Mouse (Mus musculus) megakaryocyte-erythroid progenitor cell, adult 5-6 weeks (primary cell): Measurements from ENCODE around the gene Pigm. TPM values are rescaled to one million over a fixed set of nuclear protein-coding genes. Genes with fewer than 3 reads are reported as not detected.
A peak's percentile ranks its signal among the peaks of the same experiment; 100 is the strongest.

Source experiments
- ATAC-seq: replicated peaks from 2 replicates; pipeline ENCODE4 v1.8.0; 2016; ENCODE audit warnings: mild to moderate bottlenecking, inconsistent platforms; ENCODE audit not compliant: severe bottlenecking, poor library complexity, low FRiP score, low TSS enrichment
- total RNA-seq, 2 experiments: library from RNA; stranded (forward) in 1 of 2; stranded (reverse) in 1 of 2; fragments of 200-1000, 215-1000 nt in 1 of 2; fragments of >200 nt in 1 of 2; fragmentation: Nextera tagmentation in 1 of 2; gene quantifications; 2 replicates each; pipeline ENCODE4 v1.2.3; 2014 to 2017

Gene Pigm
- total RNA-seq, 2 experiments from 2014 or later: 16.4 to 18.2 TPM

DNA sequence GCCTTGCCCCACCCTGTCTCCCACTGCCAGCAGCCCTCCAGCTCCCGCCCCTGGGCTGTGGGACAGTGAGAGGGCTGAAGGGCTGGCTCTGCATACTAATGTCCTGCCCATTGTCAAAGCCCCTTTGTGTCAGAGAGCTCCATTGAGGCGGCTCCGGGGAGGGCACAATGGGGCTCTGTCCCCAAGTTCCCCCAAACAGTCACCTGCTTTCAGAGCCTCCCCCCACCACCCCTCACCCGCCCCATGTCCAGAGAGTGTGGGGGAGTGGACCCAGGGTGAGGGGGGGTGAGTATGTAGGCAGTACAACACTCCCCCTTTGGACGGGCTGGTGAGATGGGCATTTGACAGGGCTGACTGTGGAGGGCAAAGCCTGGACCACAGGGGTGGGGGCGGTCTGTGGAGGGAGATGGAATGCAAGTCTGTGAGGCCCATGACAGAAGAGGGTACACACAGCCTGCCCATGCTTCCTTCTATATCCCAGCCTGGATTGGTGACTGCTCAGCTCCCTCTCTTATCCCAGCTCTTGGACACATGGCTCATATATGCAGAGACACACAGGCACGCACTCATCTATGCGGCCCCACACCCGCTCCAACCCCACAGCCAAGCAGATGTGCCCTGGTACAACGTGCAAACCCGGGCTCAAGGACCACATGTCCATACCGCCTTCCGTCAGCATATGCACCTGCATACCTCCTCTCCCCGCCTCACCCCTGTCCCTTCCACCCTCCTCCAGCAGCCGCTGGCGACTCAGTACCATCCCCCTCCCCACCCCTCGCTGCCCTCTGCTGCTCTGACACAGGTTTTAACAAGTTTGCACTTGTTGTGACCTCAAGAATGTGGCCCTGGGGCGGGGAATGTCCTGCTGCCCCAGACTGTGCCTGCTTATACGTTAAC lies 26.2 kb upstream of the Pigm start:
- ATAC-seq: no peak

DNA sequence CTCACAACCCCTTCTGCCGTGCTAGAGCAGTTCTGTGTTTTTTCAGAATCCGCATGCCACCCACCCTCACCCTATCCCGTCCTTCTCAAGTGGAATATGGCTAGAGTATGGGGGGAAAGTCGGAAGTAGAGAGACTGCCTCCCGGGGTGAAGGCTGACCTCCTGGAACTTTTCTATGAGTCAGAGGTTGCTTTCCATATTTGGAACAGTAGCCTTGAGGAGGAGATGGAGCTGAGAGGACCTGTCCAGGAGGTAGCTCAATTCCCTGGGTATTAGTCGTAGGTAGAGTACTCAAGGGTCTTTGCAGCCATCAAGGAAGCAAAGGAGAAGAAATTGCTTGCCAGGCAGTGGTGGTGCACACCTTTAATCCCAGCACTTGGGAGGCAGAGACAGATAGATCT lies 24.3 kb upstream of the Pigm start:
- ATAC-seq: no peak

DNA sequence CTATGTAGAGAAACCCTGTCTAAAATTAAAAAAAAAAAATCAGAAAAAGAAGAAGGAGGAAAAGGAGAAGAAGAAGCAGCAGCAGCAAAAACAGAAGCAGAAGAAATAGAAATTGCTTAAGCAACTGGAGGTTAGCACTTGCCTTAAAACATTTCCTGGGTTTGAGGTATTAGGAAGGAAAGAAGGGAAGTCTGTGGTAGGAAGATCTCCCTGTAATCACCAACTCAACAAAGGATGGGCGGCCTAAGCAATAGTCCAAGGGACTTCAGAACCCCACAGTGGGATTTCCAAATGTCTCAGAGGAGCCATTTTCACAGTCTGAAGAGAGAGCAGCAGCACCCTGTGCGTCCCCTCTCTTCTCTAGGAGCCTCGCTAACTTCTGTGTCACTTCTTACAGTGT lies 23.9 kb upstream of the Pigm start:
- no peak for ATAC-seq

DNA sequence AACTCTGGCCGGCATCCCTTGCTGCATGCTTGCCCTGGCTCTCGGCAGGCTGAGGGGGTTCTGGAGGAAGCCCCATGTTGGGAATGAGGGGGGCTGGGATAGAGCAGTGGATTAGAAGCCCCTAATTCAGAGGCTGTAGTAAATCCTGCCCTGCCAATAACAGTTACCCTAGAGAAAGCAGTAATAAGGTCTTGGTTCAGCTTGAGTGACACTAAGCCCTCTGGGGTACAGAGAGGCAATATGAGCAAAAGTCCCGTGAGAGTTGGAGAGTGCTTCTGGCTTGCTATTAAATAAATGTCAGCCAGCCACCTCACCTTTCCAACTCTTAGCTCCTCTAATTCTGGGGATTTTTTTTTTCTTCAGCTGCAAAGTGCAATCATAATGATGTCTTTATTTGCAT lies 21.0 kb upstream of the Pigm start:
- ATAC-seq: no peak

DNA sequence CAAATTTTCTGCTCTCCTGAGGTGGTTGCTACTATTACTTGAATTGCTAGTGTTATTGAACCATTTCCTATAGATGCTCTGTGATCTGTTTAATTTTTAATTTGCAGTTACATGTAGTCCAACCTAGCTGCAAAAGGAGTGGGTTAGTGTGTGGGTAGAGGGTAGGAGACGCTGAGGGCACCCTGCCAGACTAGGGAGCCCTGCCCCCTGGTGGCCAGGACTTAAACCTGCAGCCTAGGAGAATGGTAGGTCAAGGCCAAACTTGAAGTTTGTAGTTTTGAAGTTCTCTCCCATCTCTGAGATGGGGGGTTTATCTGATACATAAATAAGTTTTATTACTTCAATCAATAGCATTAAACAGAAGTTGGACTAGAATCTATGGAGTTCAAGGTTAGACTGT lies 18.8 kb upstream of the Pigm start:
- peak; percentile 91 for ATAC-seq

DNA sequence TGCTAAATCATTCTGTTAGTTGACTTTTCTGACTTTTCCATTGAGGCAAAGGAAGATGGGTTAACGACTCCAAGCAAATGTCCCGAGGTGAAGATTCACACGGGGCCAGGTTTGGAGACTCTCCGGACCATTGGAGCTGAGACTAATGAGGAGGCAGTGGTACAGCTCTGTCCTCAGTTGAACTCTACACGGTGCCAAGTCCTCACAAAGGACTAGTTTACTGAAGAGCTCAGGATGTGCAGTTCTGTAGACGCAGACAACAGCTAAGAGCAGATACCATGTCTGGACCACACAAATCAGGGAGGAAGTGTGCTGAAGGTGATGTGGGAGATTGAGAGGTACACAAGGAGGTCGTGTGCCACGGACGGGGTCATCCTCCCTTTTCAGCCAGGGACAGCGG lies 18.0 kb upstream of the Pigm start:
- ATAC-seq: no peak

DNA sequence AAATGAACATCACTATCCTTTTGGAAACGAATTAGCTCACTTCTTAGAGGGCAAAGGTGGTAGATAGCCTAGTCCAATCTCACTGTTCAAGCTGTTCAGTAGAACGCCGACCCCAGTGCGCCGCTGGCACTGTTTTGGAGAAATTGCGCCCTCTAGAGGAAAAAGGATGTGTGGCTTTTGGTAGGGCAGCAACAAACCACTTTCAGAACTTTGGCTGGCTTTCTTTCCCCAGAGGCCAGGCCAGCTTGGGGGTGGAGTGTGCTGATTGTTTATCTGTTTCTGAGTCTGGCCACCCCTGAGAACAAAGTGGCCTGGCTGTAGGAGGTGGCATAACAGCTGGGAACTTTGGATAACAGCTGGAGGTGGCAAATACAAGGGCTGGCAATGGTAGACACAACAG lies 11.7 kb upstream of the Pigm start:
- ATAC-seq: peak; percentile 94

DNA sequence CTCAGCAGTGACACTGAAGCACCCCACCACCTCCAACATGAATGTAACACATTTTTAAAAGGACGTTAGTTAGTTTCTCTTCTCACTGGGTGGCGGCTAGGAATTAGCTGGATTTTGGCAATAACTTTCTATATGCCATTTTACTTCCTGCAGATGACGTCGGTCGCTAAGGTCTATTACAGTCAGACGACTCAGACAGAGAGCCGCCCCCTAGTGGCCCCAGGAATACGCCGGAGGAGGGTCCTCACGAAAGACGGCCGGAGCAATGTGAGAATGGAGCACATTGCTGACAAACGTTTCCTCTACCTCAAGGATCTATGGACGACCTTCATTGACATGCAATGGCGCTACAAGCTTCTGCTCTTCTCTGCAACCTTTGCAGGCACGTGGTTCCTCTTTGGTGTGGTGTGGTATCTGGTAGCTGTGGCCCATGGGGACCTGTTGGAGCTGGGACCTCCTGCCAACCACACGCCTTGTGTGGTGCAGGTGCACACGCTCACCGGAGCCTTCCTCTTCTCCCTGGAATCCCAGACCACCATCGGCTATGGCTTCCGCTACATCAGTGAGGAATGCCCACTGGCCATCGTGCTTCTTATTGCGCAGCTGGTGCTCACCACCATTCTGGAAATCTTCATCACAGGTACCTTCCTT lies 7.5 kb upstream of the Pigm start:
- ATAC-seq: peak; percentile 59

DNA sequence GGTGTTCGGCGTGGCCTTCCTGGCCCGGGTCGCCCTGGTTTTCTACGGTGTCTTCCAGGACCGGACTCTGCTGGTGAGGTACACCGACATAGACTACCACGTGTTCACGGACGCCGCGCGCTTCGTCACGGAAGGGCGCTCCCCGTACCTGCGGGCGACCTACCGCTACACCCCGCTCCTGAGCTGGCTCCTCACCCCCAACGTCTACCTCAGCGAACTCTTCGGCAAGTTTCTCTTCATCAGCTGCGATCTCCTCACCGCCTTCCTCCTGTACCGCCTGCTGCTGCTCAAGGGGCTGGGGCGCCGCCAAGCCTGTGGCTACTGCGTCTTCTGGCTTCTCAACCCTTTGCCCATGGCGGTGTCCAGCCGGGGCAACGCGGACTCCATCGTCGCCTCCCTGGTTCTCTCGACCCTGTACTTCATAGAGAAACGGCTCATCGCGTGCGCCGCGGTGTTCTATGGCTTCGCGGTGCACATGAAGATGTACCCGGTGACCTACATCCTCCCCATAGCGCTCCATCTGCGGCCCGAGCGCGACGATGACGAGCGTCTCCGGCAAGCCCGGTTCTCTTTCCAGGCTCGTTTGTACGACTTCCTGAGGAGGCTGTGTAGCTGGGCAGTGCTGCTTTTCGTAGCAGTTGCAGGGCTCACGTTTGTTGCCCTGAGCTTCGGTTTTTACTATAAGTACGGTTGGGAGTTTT lies 562 bp downstream of the Pigm start:
- peak; percentile 32 for ATAC-seq

DNA sequence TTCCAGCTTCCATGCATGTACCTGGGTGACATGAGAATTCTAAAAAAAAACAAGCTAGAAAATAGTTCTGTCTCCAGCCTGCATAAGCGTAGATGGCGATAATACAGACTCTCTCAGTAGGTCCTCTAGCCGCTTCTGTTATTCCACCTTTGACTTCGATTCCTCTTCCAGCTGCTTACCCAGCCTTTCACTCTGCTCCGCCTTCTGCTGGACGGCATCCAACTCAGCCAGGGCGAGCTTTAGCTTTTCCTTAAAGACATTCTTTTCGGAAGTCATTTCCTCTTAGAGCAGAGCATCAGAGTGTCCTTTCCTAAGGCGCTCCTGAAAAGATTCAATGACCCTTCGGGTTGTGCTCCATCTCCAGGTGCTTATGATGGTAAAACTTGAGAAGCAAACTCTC lies 3.7 kb downstream of the Pigm start:
- ATAC-seq: no peak

DNA sequence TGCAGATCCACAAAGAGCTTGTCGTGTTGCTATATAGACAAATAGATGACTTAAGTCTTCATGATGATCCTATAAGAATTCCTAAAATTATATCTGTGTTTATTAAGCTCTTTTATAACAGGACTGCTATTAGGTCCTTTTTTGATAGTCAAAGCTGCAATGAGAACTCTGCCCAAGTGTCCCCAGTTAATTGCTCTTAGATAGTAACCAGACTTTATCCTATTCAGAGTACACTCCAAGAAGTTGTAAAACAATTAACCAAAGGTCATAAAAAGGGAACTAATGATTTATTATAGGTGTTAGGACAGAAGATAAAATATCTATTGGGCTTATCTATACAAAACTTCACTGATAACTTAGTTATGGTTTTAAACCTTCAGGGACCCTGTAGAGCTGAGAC lies 5.7 kb downstream of the Pigm start:
- no peak for ATAC-seq

DNA sequence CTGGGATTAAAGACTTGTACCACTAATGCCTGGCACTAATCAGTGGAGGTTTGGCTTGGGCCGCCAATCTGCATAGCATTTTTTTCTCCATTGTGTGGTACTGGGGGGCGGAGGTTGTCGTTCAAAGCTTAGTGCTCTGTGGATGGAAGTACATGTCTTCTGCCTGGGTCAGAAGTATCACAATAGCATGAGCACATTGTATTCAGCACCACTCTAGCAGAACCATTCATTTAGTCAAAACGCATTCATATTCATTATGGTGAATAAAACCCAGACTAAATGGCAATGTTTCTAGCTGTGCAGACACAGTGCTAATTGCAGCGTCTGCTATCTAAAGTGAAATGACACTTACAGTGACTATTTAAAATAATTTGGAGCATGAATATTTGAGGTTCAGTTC lies 10.9 kb downstream of the Pigm start:
- no peak for ATAC-seq

DNA sequence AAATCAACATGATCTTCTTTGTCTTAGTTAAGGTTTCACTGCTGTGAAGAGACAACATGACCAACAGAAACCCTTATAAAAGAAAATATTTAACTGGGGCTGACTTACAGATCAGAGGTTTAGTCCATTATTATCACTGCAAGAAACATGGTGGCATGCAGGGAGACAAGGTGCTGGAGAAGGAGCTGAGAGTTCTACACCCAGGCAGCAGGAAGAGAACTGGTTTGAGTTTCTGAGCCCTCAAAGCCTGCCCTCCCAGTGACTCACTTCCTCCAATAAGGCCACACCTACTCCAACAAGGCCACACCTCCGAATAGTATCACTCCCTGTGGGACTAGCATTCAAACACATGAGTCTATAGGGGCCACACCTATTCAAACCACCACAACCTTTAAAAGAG lies 14.4 kb downstream of the Pigm start:
- 0 out of 2 replicates have a peak, but pooled peaks have one; percentile 19 for ATAC-seq

DNA sequence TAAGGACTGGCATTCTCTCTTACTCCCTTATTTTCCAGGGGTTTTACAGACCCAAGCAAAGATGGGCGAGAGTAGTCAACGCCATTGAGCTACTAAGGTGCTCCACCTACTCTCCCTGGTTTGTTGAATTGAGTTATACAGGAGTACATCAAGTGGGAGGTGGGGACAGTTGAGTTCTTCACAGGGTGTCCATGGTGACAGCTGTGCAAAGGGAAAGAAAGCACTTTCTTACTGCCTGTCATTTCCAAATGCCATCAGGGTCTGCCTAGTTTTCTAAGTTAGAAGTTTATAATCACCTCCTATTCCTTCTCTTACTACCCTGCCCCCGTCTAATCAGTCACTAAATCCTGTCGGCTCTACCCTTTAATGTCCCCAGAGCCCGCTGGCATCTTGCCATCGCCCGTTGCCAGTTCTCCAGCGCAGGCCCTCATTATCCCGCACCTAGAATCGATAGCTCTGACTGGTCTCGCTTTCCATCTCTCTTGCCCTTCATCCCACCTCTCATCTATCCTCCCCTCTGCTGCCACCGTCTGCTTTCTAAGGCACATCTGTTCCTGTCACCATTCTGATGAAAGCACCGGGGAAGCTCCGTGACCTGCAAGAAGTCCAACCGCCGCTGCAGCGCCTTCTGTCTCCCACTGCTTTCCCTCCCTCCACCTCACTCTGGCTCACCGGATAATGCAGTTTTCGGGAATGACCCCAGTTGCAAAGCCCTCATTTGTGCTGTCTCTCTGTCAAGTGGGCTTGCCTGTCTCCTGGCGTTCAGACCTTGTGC lies 15.6 kb downstream of the Pigm start:
- peak; percentile 60; the same call in 1 of the 2 replicates for ATAC-seq

DNA sequence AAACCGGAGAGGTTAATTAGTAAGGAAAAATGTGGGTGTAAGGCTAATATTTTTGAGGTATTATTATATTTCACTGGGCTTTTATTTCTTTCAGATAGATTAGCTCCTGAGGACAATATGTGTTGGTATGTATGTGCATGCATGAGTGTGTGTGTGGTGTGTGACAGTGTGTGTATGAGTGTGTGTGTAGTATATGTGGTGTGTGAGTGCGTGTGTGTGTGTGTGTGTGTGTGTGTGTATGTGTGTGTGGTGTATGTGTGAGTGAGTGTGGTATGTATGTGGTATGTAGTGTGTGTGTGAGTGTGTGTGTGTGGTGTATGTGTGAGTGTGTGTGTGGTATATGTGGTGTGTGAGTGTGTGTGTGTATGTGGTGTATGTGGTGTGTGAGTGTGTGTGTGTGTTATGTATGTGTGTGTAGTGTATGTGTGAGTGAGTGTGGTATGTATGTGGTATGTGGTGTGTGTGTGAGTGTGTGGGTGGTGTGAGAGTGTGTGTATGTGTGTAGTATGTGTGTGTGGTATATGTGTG lies 16.4 kb downstream of the Pigm start:
- ATAC-seq: no peak

DNA sequence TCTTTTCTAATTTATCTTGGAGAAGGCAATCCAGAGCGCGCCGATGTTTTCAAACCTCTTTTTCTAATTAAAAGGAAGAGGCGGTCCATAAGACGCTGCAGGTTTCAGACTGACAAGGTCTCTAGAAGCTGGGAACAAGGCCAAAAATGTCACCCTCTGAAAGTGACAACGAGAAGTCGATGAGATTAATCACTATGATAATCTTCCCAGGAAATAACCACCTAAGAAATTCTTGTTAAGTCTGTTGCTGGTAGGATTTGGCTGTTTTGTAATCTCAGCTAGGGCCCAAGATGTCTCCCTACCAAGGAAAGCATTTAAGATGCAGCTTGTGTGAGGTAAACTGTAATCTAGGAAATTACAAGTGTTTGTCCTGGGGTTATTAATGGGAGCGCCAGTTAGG lies 17.4 kb downstream of the Pigm start:
- no peak for ATAC-seq

DNA sequence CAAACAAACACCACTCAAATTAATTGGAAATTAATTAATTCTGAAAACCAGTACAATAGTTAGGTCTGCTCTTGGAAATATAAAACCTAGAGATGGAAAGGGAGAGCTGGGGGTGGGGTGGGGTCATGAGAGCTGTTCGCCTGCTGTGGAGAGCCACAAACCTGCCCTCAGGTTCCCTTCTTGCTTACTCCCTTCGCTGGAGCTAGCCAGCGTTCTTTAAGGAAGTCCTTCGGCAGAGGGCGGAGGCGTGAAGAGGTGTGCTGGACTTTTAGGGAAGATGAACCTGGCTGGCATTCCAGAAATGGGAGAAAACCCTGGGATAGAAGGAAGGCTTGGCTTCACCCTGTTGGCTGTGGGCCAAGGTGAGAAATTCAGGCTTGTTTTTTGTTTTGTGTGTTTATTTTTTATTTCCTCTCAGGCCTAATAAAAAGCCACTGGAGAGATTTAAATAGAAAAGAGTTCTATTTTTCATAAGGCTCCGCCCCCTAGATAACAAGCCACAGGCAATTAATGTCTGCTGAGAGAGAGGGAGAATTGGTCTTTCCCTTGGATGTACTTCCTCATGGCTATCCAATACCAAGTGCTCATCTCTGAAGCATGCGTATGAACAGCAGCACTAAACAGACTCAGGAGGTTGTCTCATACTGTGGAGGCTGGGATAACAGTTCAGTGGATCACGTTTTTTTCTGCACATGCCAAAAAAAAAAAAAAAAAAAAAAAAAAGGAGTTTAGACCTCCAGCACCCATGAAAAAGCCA lies 20.8 kb downstream of the Pigm start:
- ATAC-seq: no peak

DNA sequence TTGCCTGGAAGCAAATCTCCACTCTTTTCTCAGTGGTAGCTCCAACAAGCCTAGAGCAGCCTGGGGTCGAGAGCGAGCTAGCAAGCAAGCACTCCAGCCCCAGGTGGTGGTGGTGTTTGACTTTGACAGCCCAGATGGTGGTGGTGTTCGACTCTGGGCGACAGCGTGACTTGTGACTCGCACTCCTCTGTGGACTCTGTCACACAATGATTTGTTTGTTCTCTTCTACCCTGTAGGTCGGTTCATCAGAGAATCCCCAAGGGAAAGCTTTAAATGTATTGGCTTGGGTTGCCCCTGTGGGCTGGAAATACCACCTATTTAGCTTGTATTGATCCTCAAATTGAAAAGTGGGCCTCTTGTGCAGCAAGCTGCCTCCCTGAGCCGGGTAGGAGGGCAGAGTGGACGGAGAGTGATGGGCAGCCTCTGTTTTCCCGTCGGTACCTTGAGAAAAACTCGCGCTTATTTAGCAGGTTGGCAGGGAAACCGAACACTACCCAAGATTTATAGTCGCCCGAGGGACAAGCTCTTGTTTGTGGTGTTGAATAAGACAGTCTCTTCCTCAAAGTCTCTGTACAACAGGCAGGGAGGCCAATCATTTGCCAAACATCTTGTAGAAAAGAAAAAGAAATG lies 29.8 kb downstream of the Pigm start:
- ATAC-seq: no peak
